Mouse (Mus musculus) stomach, postnatal 0 days (tissue): Measurements from ENCODE around the gene Dynll2.

Experiments
- CTCF ChIP-seq: IDR thresholded peaks from 2 replicates; pipeline ENCODE4 v1.5.1; 2016; ENCODE audit warnings: antibody characterized with exemption, low read depth, mild to moderate bottlenecking, moderate library complexity
- EP300 ChIP-seq: optimal IDR thresholded peaks from 2 replicates; pipeline ENCODE3; 2016; ENCODE audit warnings: antibody characterized with exemption

DNA sequence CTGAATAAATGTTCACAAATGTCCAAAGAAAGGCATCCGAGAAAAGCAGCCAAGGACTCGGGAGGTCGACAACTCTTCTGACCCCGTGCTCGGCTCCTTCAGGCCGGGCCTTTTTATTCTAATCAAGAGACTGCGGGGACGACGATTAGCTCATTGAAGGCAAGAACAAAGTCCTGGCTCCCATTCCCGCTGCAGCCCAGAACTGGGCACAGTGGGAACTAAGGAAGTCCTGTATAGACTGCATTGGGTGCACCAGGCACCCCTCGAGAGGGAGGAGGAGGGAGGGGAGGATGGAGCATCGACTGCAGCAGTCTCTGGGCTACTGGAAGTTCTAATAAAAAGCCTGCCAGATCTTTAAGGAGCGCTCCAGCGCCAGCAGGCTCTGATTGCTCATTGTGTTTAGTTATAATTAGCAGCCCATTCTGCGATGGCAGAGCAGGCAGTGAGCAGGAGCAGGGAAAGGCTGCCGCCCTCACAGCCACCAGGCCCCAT lies 40.9 kb upstream of the Dynll2 start:
- TF ChIP-seq EP300 (no peak), CTCF (no peak)
